Mouse (Mus musculus) kidney, postnatal 0 days (tissue): ENCODE measurements around the gene Pou6f1. TPM values are rescaled to one million over a fixed set of nuclear protein-coding genes. Genes with fewer than 3 reads are reported as not detected.
A peak's percentile ranks its signal among the peaks of the same experiment; 100 is the strongest.

Source experiments
- ATAC-seq: fragments of 200-750 bp; cut with Nextera tagmentation; replicated peaks from 2 replicates; pipeline ENCODE4 v1.8.0; 2017; ENCODE audit warnings: low read depth, moderate number of reproducible peaks, moderate TSS enrichment, moderate library complexity; ENCODE audit not compliant: low FRiP score
- DNase-seq: peaks from one replicate; pipeline ENCODE4 v3.0.0-alpha.2; 2016; ENCODE audit warnings: low spot score
- H3K27ac ChIP-seq: fragments of 300-500 bp; sonication (generic); 2 replicates; pipeline ENCODE4 v1.5.1; 2014; ENCODE audit warnings: mild to moderate bottlenecking
- H3K27me3 ChIP-seq: fragments of 300-500 bp; sonication (generic); 2 replicates; pipeline ENCODE4 v1.6.1; 2014; ENCODE audit warnings: low read length, mixed read lengths; ENCODE audit not compliant: insufficient read depth
- H3K36me3 ChIP-seq: fragments of 300-500 bp; sonication (generic); 2 replicates; pipeline ENCODE4 v1.6.1; 2014; ENCODE audit warnings: low read length, mixed read lengths; ENCODE audit not compliant: insufficient read depth
- H3K4me1 ChIP-seq: fragments of 300-500 bp; sonication (generic); replicated peaks from 2 replicates; pipeline ENCODE4 v1.6.1; 2014; ENCODE audit warnings: antibody characterized with exemption, low read length, mixed read lengths; ENCODE audit not compliant: insufficient read depth
- H3K4me2 ChIP-seq: fragments of 300-500 bp; sonication (generic); 2 replicates; pipeline ENCODE4 v1.6.1; 2014; ENCODE audit warnings: mild to moderate bottlenecking, low read length, moderate library complexity, mixed read lengths
- H3K4me3 ChIP-seq: fragments of 300-500 bp; sonication (generic); replicated peaks from 2 replicates; pipeline ENCODE4 v1.5.1; 2014; ENCODE audit warnings: low read depth, low read length
- H3K9ac ChIP-seq: fragments of 300-500 bp; sonication (generic); 2 replicates; pipeline ENCODE4 v1.6.1; 2014; ENCODE audit warnings: low read depth, low read length
- H3K9me3 ChIP-seq: fragments of 300-500 bp; sonication (generic); replicated peaks from 2 replicates; pipeline ENCODE4 v1.6.1; 2016; ENCODE audit warnings: low read length, inconsistent platforms, mixed read lengths
- CTCF ChIP-seq: IDR thresholded peaks from 2 replicates; pipeline ENCODE4 v1.5.1; 2016; ENCODE audit warnings: antibody characterized with exemption, low read depth, mild to moderate bottlenecking, moderate library complexity
- WGBS: fragments of 180-500 bp; shearing (Covaris S2); extraction: QIAGEN DNeasy Blood & Tissue Kit; methylation state at CpG from one replicate; pipeline ENCODE4 v1.1.7; 2014; 5-methylcytosine and 5-hydroxymethylcytosine counted together
- polyA plus RNA-seq: library from polyadenylated mRNA; unstranded; fragments of >200 nt; fragmentation: Nextera tagmentation; extraction: Ambion mirVana; gene quantifications from 2 replicates; pipeline ENCODE4 v1.2.1, GENCODE M21; 2015

Gene Pou6f1
- polyA plus RNA-seq, 1 experiment from 2014 or later: 9.7 TPM

DNA sequence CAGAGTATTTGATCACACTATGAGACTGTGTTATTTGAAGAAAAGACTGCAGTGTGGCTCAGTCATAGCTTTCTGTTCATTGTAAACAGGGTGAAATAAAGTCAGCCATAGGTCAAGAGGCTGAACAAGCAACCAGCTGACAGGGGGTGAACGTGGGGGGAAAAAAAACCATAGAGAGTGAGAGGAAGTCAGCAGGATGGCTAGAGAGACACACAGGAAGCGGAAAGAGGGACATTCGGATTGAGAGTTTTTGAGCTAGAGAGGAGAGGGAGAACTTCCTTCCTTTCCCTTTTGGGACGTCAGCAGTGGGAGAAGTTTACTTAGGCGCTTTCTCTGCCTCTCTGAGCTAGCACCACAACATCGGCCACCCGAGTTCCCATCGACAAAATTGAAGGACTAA is 9.3 kb downstream of the Pou6f1 start:
- TF ChIP-seq CTCF: no peak
- WGBS: 64% methylated on average over 8 of the region's 8 CpGs
- no peak overlapping the region for H3K27ac ChIP-seq
- H3K4me3 ChIP-seq: no peak overlapping the region
- no peak overlapping the region for H3K4me2 ChIP-seq
- peak; percentile 36 for DNase-seq
- no peaks in the 10 kb centered on the region for H3K27me3 ChIP-seq
- H3K9ac ChIP-seq: no peak overlapping the region
- peaks cover 12% of the 10 kb centered on the region; the same call in 1 of the 2 replicates for H3K36me3 ChIP-seq
- no peaks in the 10 kb centered on the region for H3K4me1 ChIP-seq
- ATAC-seq: no peak
- H3K9me3 ChIP-seq: no peaks in the 10 kb centered on the region

DNA sequence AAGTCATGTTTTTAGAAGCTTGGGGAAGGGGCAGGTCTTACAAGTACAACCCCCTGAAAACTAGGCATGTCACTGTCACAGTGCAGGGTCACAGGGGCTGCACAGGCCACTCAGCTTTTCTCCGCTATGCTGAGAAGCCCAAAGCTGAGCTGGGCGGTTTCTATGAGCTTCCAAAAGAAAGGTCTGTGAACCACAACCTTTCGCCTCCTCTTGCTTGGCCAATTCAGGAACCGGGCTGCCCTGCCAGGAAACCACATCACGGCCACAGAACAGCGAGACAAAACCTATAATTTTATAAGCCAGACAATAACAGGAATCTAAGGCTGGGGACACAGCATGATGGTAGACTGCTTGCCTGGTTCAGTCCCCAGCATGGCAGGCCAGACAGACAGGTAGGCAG is 11.5 kb downstream of the Pou6f1 start:
- 0 out of 2 replicates have a peak overlapping the region, but pooled peaks have one; percentile 4 for H3K27ac ChIP-seq
- no peak overlapping the region for H3K4me3 ChIP-seq
- WGBS: 82% methylated on average over 6 of the region's 6 CpGs
- DNase-seq (no peak), ATAC-seq (no peak)
- no peak overlapping the region for H3K9ac ChIP-seq
- H3K9me3 ChIP-seq: no peaks in the 10 kb centered on the region
- no peak overlapping the region for H3K4me2 ChIP-seq
- no peaks in the 10 kb centered on the region for H3K4me1 ChIP-seq
- H3K36me3 ChIP-seq: peaks cover 13% of the 10 kb centered on the region
- H3K27me3 ChIP-seq: no peaks in the 10 kb centered on the region
- no peak for TF ChIP-seq CTCF

DNA sequence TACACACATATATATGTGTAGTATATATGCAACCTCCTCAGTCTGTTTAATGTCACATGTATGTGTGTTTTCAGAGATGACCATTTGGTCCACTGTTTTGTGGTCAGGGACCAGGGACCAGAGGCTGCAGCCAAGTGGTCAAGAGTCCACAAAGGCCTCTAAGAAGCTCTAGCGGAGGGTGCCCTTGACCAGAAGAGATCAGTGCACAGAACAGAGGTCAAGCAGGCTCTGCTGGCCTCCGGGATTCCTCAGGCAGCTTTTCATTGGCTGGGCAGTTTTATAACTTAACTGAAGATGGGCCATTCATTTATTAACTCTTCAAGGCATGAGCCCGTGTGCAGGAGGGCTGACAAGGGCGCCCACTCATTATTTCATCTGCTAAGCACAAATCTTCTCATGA is 12.6 kb downstream of the Pou6f1 start:
- DNase-seq (no peak), ATAC-seq (peak; percentile 83)
- Histone ChIP-seq H3K9me3 (no peaks in the 10 kb centered on the region), H3K27ac (0 out of 2 replicates have a peak overlapping the region, but pooled peaks have one; percentile 34), H3K4me3 (no peak overlapping the region), H3K9ac (no peak overlapping the region), H3K4me2 (no peak overlapping the region), H3K36me3 (peaks cover 13% of the 10 kb centered on the region), H3K4me1 (no peaks in the 10 kb centered on the region), H3K27me3 (no peaks in the 10 kb centered on the region)
- no peak for TF ChIP-seq CTCF
- 60% methylated on average over 4 of the region's 4 CpGs for WGBS

DNA sequence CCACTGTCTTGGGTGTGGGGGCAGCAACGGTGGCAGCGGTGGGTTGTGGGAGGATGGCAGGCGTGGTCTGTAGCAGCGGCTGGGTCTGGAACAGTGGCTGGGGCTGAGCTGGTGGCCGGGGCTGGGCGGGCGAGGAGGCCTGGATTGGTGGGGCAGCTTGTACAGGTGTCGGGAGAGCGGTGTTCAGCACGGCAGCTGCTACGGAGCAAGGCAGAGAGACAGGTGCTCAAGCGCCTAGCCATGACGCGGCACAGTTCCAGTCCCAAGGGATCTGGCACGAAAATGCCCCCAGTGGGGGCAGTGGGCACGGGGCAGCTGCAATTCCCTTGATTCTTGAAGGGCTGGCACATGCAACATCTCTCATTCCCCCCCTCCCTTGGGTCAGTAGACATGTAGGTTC is 13.9 kb downstream of the Pou6f1 start:
- DNase-seq (no peak), ATAC-seq (no peak)
- no peaks in the 10 kb centered on the region for H3K9me3 ChIP-seq
- no peaks in the 10 kb centered on the region for H3K4me1 ChIP-seq
- H3K9ac ChIP-seq: no peak overlapping the region
- no peak overlapping the region for H3K4me2 ChIP-seq
- H3K27me3 ChIP-seq: no peaks in the 10 kb centered on the region
- 94% methylated on average over 16 of the region's 16 CpGs for WGBS
- TF ChIP-seq CTCF: no peak
- H3K27ac ChIP-seq: no peak overlapping the region
- H3K4me3 ChIP-seq: no peak overlapping the region
- H3K36me3 ChIP-seq: peaks cover 13% of the 10 kb centered on the region

DNA sequence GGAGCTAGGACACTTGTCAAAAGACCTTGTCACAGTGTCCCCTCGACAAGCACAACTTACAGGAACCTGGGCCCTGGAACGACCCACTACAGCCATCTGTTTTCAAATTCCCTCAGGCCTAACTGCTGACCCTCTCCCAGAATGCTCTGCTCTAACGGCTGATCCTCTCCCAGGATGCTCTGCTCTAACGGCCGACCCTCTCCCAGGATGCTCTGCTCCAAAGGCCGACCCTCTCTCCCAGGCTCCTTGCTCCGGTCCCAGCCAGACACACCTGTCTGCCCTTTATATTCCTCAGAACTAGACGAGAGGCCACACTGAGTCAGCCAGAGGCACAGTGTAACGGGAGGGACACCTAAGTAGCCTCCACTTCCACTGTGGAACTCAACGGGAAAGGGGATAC is 19.7 kb downstream of the Pou6f1 start:
- no peak overlapping the region for H3K9ac ChIP-seq
- DNase-seq (no peak), ATAC-seq (no peak)
- 87% methylated on average over 10 of the region's 10 CpGs for WGBS
- H3K4me2 ChIP-seq: no peak overlapping the region
- no peaks in the 10 kb centered on the region for H3K9me3 ChIP-seq
- no peak overlapping the region for H3K4me3 ChIP-seq
- no peaks in the 10 kb centered on the region for H3K27me3 ChIP-seq
- peaks cover 5% of the 10 kb centered on the region; the same call in 1 of the 2 replicates for H3K36me3 ChIP-seq
- no peak overlapping the region for H3K27ac ChIP-seq
- H3K4me1 ChIP-seq: 0 out of 2 replicates have a peak, but pooled peaks cover 5% of the 10 kb centered on the region
- no peak for TF ChIP-seq CTCF

DNA sequence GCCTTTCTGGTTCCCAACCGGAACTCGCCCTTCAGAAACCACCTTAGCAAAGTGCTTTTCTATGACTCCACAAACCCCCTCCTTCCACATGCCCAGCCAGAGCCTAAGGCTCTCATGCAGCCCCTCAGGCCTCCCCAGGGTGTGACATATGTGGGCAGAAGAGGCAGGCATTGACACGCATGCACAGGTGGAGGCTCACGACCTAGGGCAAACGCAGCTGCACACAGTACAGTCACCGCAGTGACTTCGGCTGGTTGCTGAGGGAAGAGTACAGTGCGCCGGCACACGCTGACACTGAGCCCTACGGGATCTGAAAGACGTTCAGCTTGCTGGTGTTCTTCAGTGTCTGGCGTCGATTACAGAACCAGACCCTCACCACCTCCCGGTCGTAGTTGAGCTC is 21.8 kb downstream of the Pou6f1 start:
- peaks cover 21% of the 10 kb centered on the region for H3K4me1 ChIP-seq
- 0 out of 2 replicates have a peak, but pooled peaks cover 5% of the 10 kb centered on the region for H3K36me3 ChIP-seq
- no peaks in the 10 kb centered on the region for H3K9me3 ChIP-seq
- TF ChIP-seq CTCF: no peak
- H3K4me2 ChIP-seq: no peak overlapping the region
- H3K27me3 ChIP-seq: no peaks in the 10 kb centered on the region
- H3K4me3 ChIP-seq: no peak overlapping the region
- WGBS: 88% methylated on average over 16 of the region's 16 CpGs
- H3K9ac ChIP-seq: no peak overlapping the region
- DNase-seq (no peak), ATAC-seq (no peak)
- H3K27ac ChIP-seq: no peak overlapping the region

DNA sequence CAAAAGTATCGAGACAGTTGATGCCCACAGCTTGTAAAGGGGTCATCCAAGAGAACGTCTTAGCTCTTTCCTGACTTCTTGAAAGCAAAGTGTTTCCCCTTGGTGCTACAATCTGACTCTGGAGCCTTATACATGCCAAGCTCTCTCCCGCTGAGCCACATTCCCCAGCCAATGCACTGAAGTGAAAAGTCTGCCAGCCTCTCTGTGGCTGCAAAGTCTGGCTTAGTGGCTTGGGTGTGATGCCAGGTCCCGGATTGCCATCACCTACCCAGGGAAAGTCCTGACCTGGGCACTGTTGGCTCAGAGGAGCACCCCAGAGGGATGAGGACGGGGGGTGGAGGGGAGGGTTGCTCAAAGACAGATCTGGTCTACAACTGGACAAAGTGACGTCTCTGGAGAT is 23.0 kb downstream of the Pou6f1 start:
- Histone ChIP-seq H3K4me1 (peaks cover 21% of the 10 kb centered on the region), H3K36me3 (0 out of 2 replicates have a peak, but pooled peaks cover 5% of the 10 kb centered on the region), H3K9me3 (no peaks in the 10 kb centered on the region), H3K4me3 (no peak overlapping the region), H3K4me2 (no peak overlapping the region), H3K27me3 (no peaks in the 10 kb centered on the region), H3K27ac (no peak overlapping the region), H3K9ac (no peak overlapping the region)
- WGBS: 74% methylated on average over 6 of the region's 6 CpGs
- no peak for TF ChIP-seq CTCF
- ATAC-seq (no peak), DNase-seq (no peak)
